Mouse (Mus musculus) MEL (cell line): ENCODE measurements at regions not wholly inside any gene's neighbourhood (a gene's known extent, or its start where the extent isn't known, plus 50 kb on each side); places are given as distances from the start of the nearest gene placed in this dataset.

Experiments
- DNase-seq: peaks from one replicate; pipeline ENCODE4 v3.0.0; 2011; ENCODE audit warnings: low read depth, low spot score
- H3K27ac ChIP-seq: 2 replicates; pipeline ENCODE4 v1.5.1; 2012; ENCODE audit warnings: low read depth, mild to moderate bottlenecking, control low read depth, low read length, moderate library complexity; ENCODE audit not compliant: control insufficient read depth
- H3K27me3 ChIP-seq, 2 experiments: fragments of 150-350 bp in 1 of 2; sonication (generic) in 1 of 2; 2 replicates each; pipeline ENCODE4 v1.6.1; 2012; ENCODE audit warnings: low read length in 2 of 2, mild to moderate bottlenecking in 2 of 2, improper control_type of control experiment in 1 of 2, moderate library complexity in 1 of 2; ENCODE audit not compliant: insufficient read depth in 2 of 2, control insufficient read depth in 1 of 2
- H3K36me3 ChIP-seq, 2 experiments: 2 replicates each; pipeline ENCODE4 v1.6.1; 2012 to 2014; ENCODE audit warnings: low read length in 2 of 2, improper control_type of control experiment in 1 of 2, inconsistent platforms in 1 of 2, mild to moderate bottlenecking in 1 of 2; ENCODE audit not compliant: insufficient read depth in 2 of 2, control insufficient read depth in 1 of 2
- H3K4me1 ChIP-seq, 2 experiments: fragments of 150-350 bp in 1 of 2; sonication (generic) in 1 of 2; 2 replicates each; pipeline ENCODE4 v1.6.1; 2012; ENCODE audit warnings: low read length in 2 of 2, improper control_type of control experiment in 1 of 2, mild to moderate bottlenecking in 1 of 2; ENCODE audit not compliant: insufficient read depth in 2 of 2, control insufficient read depth in 1 of 2
- H3K4me3 ChIP-seq, 2 experiments: fragments of 150-350 bp in 1 of 2; sonication (generic) in 1 of 2; 2 replicates each; pipeline ENCODE4 v1.5.1; 2012; ENCODE audit warnings: low read depth in 2 of 2, low read length in 2 of 2, mild to moderate bottlenecking in 2 of 2, moderate library complexity in 2 of 2, control low read depth in 1 of 2, improper control_type of control experiment in 1 of 2; ENCODE audit not compliant: control insufficient read depth in 1 of 2, insufficient read depth in 1 of 2
- H3K79me2 ChIP-seq: 2 replicates; pipeline ENCODE4 v1.6.1; 2012; ENCODE audit warnings: mild to moderate bottlenecking, low read length, moderate library complexity; ENCODE audit not compliant: control insufficient read depth, poor library complexity, insufficient read depth
- H3K9ac ChIP-seq: 2 replicates; pipeline ENCODE4 v1.6.1; 2012; ENCODE audit warnings: low read depth, mild to moderate bottlenecking, control low read depth, low read length, moderate library complexity; ENCODE audit not compliant: control insufficient read depth, poor library complexity, severe bottlenecking
- H3K9me3 ChIP-seq: fragments of 150-350 bp; sonication (generic); replicated peaks from 2 replicates; pipeline ENCODE4 v1.6.1; 2012; ENCODE audit warnings: mild to moderate bottlenecking, low read length, improper control_type of control experiment, moderate library complexity; ENCODE audit not compliant: insufficient read depth
- BHLHE40 ChIP-seq: IDR thresholded peaks from 2 replicates; pipeline ENCODE4 v1.6.1; 2012; ENCODE audit warnings: low read depth, mild to moderate bottlenecking, inconsistent platforms, low read length, improper control_type of control experiment, borderline replicate concordance
- CHD2 ChIP-seq: IDR thresholded peaks from 2 replicates; pipeline ENCODE4 v1.6.1; 2011; ENCODE audit warnings: low read length, improper control_type of control experiment
- E2F4 ChIP-seq: IDR thresholded peaks from 2 replicates; pipeline ENCODE4 v1.6.1; 2011; ENCODE audit warnings: low read depth, low read length, improper control_type of control experiment, borderline replicate concordance
- ELF1 ChIP-seq: IDR thresholded peaks from 2 replicates; pipeline ENCODE4 v1.6.1; 2014; ENCODE audit warnings: low read depth, mild to moderate bottlenecking, inconsistent platforms, low read length, improper control_type of control experiment, moderate library complexity
- ETS1 ChIP-seq: IDR thresholded peaks from 2 replicates; pipeline ENCODE4 v1.6.1; 2012; ENCODE audit warnings: low read depth, mild to moderate bottlenecking, inconsistent platforms, low read length, improper control_type of control experiment, moderate library complexity
- GABPA ChIP-seq: IDR thresholded peaks from 2 replicates; pipeline ENCODE4 v1.6.1; 2012; ENCODE audit warnings: low read depth, mild to moderate bottlenecking, inconsistent platforms, low read length, improper control_type of control experiment, moderate library complexity
- GATA1 ChIP-seq: IDR thresholded peaks from 2 replicates; pipeline ENCODE4 v1.6.1; 2011; ENCODE audit warnings: low read depth, low read length, improper control_type of control experiment
- KAT2A ChIP-seq: conservative IDR thresholded peaks from 2 replicates; pipeline ENCODE4 v1.6.1; 2012; ENCODE audit warnings: low read depth, low read length, improper control_type of control experiment, inconsistent platforms
- MAX ChIP-seq: IDR thresholded peaks from 2 replicates; pipeline ENCODE4 v1.6.1; 2011; ENCODE audit warnings: low read length, improper control_type of control experiment
- MAZ ChIP-seq: IDR thresholded peaks from 2 replicates; pipeline ENCODE4 v1.6.1; 2012; ENCODE audit warnings: low read depth, mild to moderate bottlenecking, inconsistent platforms, low read length, improper control_type of control experiment
- MXI1 ChIP-seq: IDR thresholded peaks from 2 replicates; pipeline ENCODE4 v1.6.1; 2011; ENCODE audit warnings: mild to moderate bottlenecking, low read depth, low read length, improper control_type of control experiment
- MYB ChIP-seq: IDR thresholded peaks from 2 replicates; pipeline ENCODE4 v1.6.1; 2011; ENCODE audit warnings: mild to moderate bottlenecking, low read depth, low read length, improper control_type of control experiment
- NELFE ChIP-seq: IDR thresholded peaks from 2 replicates; pipeline ENCODE4 v1.6.1; 2011; ENCODE audit warnings: low read depth, low read length, improper control_type of control experiment
- NRF1 ChIP-seq: IDR thresholded peaks from 2 replicates; pipeline ENCODE4 v1.6.1; 2014; ENCODE audit warnings: low read depth, mild to moderate bottlenecking, inconsistent platforms, low read length, improper control_type of control experiment, moderate library complexity; ENCODE audit not compliant: poor library complexity, insufficient read depth, severe bottlenecking
- POLR2A ChIP-seq, 2 experiments: IDR thresholded peaks; 2 replicates each; pipeline ENCODE4 v1.6.1; 2011 to 2012; ENCODE audit warnings: low read length in 2 of 2, mild to moderate bottlenecking in 2 of 2, control low read depth in 1 of 2, improper control_type of control experiment in 1 of 2, low read depth in 1 of 2, moderate library complexity in 1 of 2; ENCODE audit not compliant: control insufficient read depth in 1 of 2, insufficient read depth in 1 of 2, poor library complexity in 1 of 2
- POLR2AphosphoS2 ChIP-seq: IDR thresholded peaks from 2 replicates; pipeline ENCODE4 v1.6.1; 2011; ENCODE audit warnings: low read length, improper control_type of control experiment
- POLR2AphosphoS5 ChIP-seq: IDR thresholded peaks from 2 replicates; pipeline ENCODE4 v1.6.1; 2012; ENCODE audit warnings: low read depth, borderline replicate concordance, mild to moderate bottlenecking, inconsistent platforms, low read length, moderate library complexity, mixed read lengths
- RAD21 ChIP-seq: IDR thresholded peaks from 2 replicates; pipeline ENCODE4 v1.6.1; 2011; ENCODE audit warnings: mild to moderate bottlenecking, low read depth, low read length, improper control_type of control experiment
- SMC3 ChIP-seq: IDR thresholded peaks from 2 replicates; pipeline ENCODE4 v1.6.1; 2011; ENCODE audit warnings: low read depth, low read length, improper control_type of control experiment
- TAL1 ChIP-seq: IDR thresholded peaks from 2 replicates; pipeline ENCODE4 v1.6.1; 2012; ENCODE audit warnings: mild to moderate bottlenecking, inconsistent platforms, low read length, moderate library complexity, mixed read lengths
- TBP ChIP-seq: IDR thresholded peaks from 2 replicates; pipeline ENCODE4 v1.8.0; 2011; ENCODE audit warnings: low read depth, low read length, improper control_type of control experiment
- TCF12 ChIP-seq: IDR thresholded peaks from 2 replicates; pipeline ENCODE4 v1.6.1; 2014; ENCODE audit warnings: low read depth, mild to moderate bottlenecking, inconsistent platforms, low read length, improper control_type of control experiment, moderate library complexity
- USF1 ChIP-seq: IDR thresholded peaks from 2 replicates; pipeline ENCODE4 v1.6.1; 2014; ENCODE audit warnings: low read depth, mild to moderate bottlenecking, inconsistent platforms, low read length, improper control_type of control experiment, moderate library complexity
- USF2 ChIP-seq, 2 experiments: IDR thresholded peaks; 2 replicates each; pipeline ENCODE4 v1.6.1; 2011 to 2012; ENCODE audit warnings: improper control_type of control experiment in 2 of 2, low read length in 2 of 2, borderline replicate concordance in 1 of 2, inconsistent platforms in 1 of 2, low read depth in 1 of 2, mild to moderate bottlenecking in 1 of 2; ENCODE audit not compliant: insufficient read depth in 1 of 2
- ZC3H11A ChIP-seq: IDR thresholded peaks from 2 replicates; pipeline ENCODE4 v1.6.1; 2012; ENCODE audit warnings: low read depth, mild to moderate bottlenecking, inconsistent platforms, low read length, improper control_type of control experiment
- ZMIZ1 ChIP-seq: IDR thresholded peaks from 2 replicates; pipeline ENCODE4 v1.6.1; 2012; ENCODE audit warnings: low read depth, mild to moderate bottlenecking, inconsistent platforms, low read length, improper control_type of control experiment, moderate library complexity
- ZNF384 ChIP-seq: IDR thresholded peaks from 2 replicates; pipeline ENCODE4 v1.6.1; 2012; ENCODE audit warnings: low read depth, mild to moderate bottlenecking, inconsistent platforms, low read length, improper control_type of control experiment

DNA sequence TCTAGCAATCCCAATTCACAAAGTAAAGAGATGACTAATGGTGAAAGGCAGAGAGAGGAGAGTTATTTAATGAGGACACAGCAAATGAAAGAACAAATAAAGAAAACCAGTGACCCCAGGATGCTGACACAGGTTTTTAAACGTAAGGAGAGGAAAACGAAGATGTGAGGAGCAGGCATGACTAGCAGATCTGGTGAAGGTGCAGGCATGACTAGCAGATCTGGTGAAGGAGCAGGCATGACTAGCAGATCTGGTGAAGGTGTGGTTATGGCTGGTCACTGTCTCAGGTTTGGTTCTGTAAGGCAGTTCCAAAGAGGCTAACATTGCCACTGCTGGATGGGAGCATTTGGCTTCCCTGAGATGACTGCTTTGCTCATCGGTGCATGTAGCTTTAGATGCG lies 57.0 kb downstream of the Mbl2 start:
- Histone ChIP-seq H3K4me3 (no peak overlapping the region), H3K79me2 (no peaks in the 10 kb centered on the region), H3K27ac (no peak overlapping the region), H3K9me3 (no peaks in the 10 kb centered on the region), H3K36me3 (no peaks in the 10 kb centered on the region), H3K4me1 (no peaks in the 10 kb centered on the region), H3K27me3 (no peaks in the 10 kb centered on the region)
- no peak for TF ChIP-seq ZC3H11A
- TF ChIP-seq POLR2AphosphoS2 = no peak
- no peak for TF ChIP-seq NELFE
- no peak for TF ChIP-seq MYB
- no peak for TF ChIP-seq MXI1
- TF ChIP-seq POLR2A (IDR thresholded peaks at IDR 0.05; ENCODE audit: control insufficient read depth in 1 of 2, insufficient read depth in 1 of 2, low read depth in 1 of 2, low read length in 2 of 2, poor library complexity in 1 of 2) = no peak
- TF ChIP-seq USF2 (IDR thresholded peaks at IDR 0.05; ENCODE audit: borderline replicate concordance in 1 of 2, insufficient read depth in 1 of 2, low read depth in 1 of 2, low read length in 2 of 2) = no peak
- no peak for TF ChIP-seq TBP
- no peak for TF ChIP-seq TCF12
- no peak for TF ChIP-seq ZNF384
- TF ChIP-seq TAL1 = no peak
- TF ChIP-seq E2F4 = no peak
- no peak for TF ChIP-seq ELF1
- TF ChIP-seq ETS1 = no peak
- no peak for TF ChIP-seq POLR2AphosphoS5
- no peak for TF ChIP-seq BHLHE40
- no peak for TF ChIP-seq SMC3
- no peak for TF ChIP-seq MAX
- TF ChIP-seq MAZ = no peak
- no peak for TF ChIP-seq ZMIZ1
- TF ChIP-seq, all 39 proteins: peak for 0
- H3K9ac ChIP-seq = no peak overlapping the region
- DNase-seq = no peak

DNA sequence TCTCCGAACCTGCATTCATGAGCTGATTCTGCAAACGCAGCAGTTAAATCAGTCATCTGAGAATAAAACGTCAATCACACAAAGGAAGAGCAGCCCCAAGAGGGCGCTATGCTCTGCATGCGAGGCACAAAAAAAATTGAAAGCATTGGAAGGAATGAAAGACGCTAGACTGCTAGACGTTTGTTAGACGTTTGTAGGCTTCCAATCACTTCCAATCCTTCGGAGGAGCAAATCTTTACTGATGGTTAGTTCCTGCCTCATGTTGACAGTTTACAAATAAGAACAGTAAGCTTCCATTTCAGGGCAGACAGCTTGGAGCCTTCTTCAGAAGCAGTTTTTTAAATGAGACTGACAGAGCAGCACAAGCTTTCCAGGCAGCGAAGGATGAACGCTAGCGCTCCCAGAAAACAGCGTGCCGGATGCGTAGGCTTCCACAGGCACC lies 62.5 kb downstream of the Mbl2 start:
- TF ChIP-seq GATA1 (no peak), NRF1 (no peak), TBP (no peak), KAT2A (no peak), CHD2 (no peak), ETS1 (no peak), GABPA (no peak), POLR2AphosphoS2 (no peak), MYB (no peak), USF1 (no peak), RAD21 (no peak)
- DNase-seq = no peak
- H3K9me3 ChIP-seq = no peaks in the 10 kb centered on the region
- no peak overlapping the region for H3K9ac ChIP-seq
- no peak overlapping the region for H3K4me3 ChIP-seq
- H3K79me2 ChIP-seq = no peaks in the 10 kb centered on the region
- H3K27me3 ChIP-seq = no peaks in the 10 kb centered on the region
- H3K27ac ChIP-seq = no peak overlapping the region
- no peaks in the 10 kb centered on the region for H3K36me3 ChIP-seq
- no peaks in the 10 kb centered on the region for H3K4me1 ChIP-seq
